Mouse (Mus musculus): Measurements from ENCODE around the gene Cd81. TPM values are rescaled to one million over a fixed set of nuclear protein-coding genes. Genes with fewer than 3 reads are reported as not detected.

The Cd81 gene
- polyA plus RNA-seq, 1 experiment from 2014 or later, result 152 TPM

DNA sequence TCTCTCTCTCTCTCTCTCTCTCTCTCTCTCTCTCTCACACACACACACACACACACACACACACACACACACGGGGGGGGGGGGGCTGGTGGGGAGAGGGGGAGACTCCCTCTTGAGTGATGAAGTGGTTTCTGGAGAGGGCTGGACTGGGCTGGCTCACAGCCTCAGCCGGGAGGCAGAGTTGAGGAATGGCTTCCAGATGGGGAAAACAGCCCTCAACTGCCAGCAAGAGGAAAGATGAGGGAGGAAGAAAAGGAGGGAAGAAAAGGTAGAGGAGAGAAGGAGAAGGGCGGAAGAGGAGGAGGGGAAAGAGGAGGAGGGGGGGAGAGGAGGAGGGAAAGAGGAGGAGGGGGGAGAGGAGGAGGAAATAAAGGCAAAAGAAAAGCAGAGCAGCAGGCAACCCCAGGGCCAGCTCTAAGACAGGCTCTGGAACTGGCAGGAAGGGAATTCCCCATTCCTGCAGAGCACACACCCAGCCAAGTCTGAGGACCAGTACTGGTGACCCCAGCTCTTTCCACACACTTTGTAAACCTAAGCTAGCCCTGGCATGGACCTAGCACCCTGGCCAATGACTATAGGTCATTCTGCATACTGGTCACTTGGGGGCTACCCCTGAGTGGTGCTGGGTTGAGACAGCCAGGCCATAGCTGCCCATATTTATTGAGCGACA, 43.4 kb upstream of the Cd81 start:
- Histone ChIP-seq H3K36me3 (ENCODE audit: control insufficient read depth, insufficient read depth) (no peaks in the 10 kb centered on the region; the same call in 1 of the 2 replicates), H3K27ac (ENCODE audit: low read length) (peak overlapping the region; percentile 99), H3K9ac (ENCODE audit: low read depth, low read length) (peak overlapping the region; percentile 88), H3K4me2 (ENCODE audit: low read depth, low read length) (peak overlapping the region; percentile 86), H3K4me1 (ENCODE audit: control insufficient read depth, low read depth, low read length) (peaks cover 35% of the 10 kb centered on the region), H3K27me3 (ENCODE audit: control insufficient read depth, insufficient read depth, low read depth, low read length) (no peaks in the 10 kb centered on the region), H3K4me3 (ENCODE audit: low read depth, low read length) (peak overlapping the region; percentile 68), H3K9me3 (replicated peaks; ENCODE audit: control insufficient read depth, low read length) (no peaks in the 10 kb centered on the region)
- 49% methylated on average over 4 of the region's 4 CpGs for WGBS (ENCODE audit: insufficient replicate concordance)
- ATAC-seq (ENCODE audit: low read depth), result no peak

DNA sequence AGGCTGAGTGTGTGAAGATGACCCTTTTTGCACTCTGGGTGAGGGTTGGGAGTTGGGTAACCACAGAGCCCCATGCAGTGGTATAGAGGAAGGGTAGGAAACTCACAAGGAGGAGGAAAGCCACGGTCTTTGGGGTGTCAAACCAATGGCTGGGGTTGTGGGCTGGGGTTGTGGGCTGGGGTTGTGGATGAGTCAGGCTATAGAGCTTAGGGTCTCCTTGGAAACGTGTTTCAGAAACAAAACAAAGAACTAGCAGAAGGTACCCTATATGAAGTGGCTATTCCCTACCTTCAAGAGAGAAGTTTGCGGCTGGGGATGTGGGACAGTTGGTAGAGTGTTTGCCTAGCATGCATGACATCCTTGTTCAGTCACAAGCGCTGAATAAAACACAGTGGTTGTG, 42.5 kb upstream of the Cd81 start:
- H3K9ac ChIP-seq (ENCODE audit: low read depth, low read length), result no peak overlapping the region
- H3K4me2 ChIP-seq (ENCODE audit: low read depth, low read length), result no peak overlapping the region
- H3K27me3 ChIP-seq (ENCODE audit: control insufficient read depth, insufficient read depth, low read depth, low read length), result no peaks in the 10 kb centered on the region
- no peak overlapping the region for H3K27ac ChIP-seq (ENCODE audit: low read length)
- H3K4me1 ChIP-seq (ENCODE audit: control insufficient read depth, low read depth, low read length), result peaks cover 27% of the 10 kb centered on the region
- no peak overlapping the region for H3K4me3 ChIP-seq (ENCODE audit: low read depth, low read length)
- ATAC-seq (ENCODE audit: low read depth), result no peak
- no peaks in the 10 kb centered on the region; the same call in 1 of the 2 replicates for H3K36me3 ChIP-seq (ENCODE audit: control insufficient read depth, insufficient read depth)
- 61% methylated on average over 4 of the region's 4 CpGs for WGBS (ENCODE audit: insufficient replicate concordance)
- no peaks in the 10 kb centered on the region for H3K9me3 ChIP-seq (replicated peaks; ENCODE audit: control insufficient read depth, low read length)

DNA sequence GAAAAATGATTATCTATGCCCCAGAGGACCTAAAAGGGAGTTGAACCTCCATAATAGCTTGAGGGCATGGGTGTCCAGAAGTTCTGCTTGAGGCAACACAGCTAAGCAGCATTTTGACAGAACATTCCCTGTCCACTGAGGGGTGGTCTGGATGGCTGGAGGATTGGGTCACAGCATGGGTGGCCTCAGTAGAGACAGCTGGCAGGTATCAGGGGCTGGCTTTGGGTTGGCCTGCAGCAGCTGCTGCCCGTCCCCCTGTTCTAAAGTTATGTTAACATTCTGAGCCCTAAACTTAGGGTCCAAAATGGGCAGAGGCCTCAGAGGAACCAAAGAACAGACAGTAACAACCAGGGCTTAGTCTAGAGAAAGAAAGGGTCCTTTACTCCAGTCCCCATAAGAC, 41.3 kb upstream of the Cd81 start:
- Histone ChIP-seq H3K4me3 (ENCODE audit: low read depth, low read length) (no peak overlapping the region), H3K9me3 (replicated peaks; ENCODE audit: control insufficient read depth, low read length) (no peaks in the 10 kb centered on the region), H3K27ac (ENCODE audit: low read length) (no peak overlapping the region; the same call in 1 of the 2 replicates), H3K4me2 (ENCODE audit: low read depth, low read length) (no peak overlapping the region), H3K36me3 (ENCODE audit: control insufficient read depth, insufficient read depth) (no peaks in the 10 kb centered on the region; the same call in 1 of the 2 replicates), H3K27me3 (ENCODE audit: control insufficient read depth, insufficient read depth, low read depth, low read length) (no peaks in the 10 kb centered on the region), H3K9ac (ENCODE audit: low read depth, low read length) (no peak overlapping the region), H3K4me1 (ENCODE audit: control insufficient read depth, low read depth, low read length) (peaks cover 28% of the 10 kb centered on the region)
- 88% methylated on average over 1 of the region's 1 CpGs for WGBS (ENCODE audit: insufficient replicate concordance)
- ATAC-seq (ENCODE audit: low read depth), result no peak

- no peaks in the 10 kb centered on the region; the same call in 1 of the 2 replicates for H3K36me3 ChIP-seq (ENCODE audit: control insufficient read depth, insufficient read depth)
- no peak overlapping the region for H3K4me3 ChIP-seq (ENCODE audit: low read depth, low read length)
- no peak overlapping the region for H3K27ac ChIP-seq (ENCODE audit: low read length)
- no peak overlapping the region for H3K9ac ChIP-seq (ENCODE audit: low read depth, low read length)
- WGBS (ENCODE audit: insufficient replicate concordance), result 70% methylated on average over 5 of the region's 5 CpGs
- no peaks in the 10 kb centered on the region for H3K27me3 ChIP-seq (ENCODE audit: control insufficient read depth, insufficient read depth, low read depth, low read length)
- no peak overlapping the region for H3K4me2 ChIP-seq (ENCODE audit: low read depth, low read length)
- H3K4me1 ChIP-seq (ENCODE audit: control insufficient read depth, low read depth, low read length), result peaks cover 30% of the 10 kb centered on the region
- no peak for ATAC-seq (ENCODE audit: low read depth)
- no peaks in the 10 kb centered on the region for H3K9me3 ChIP-seq (replicated peaks; ENCODE audit: control insufficient read depth, low read length)
Observed at GRCm38 (mm10) chr7:143012230-143012875, 40.2 kb upstream of the Cd81 start.

GRCm38 (mm10) chr7:143013420-143014178, 38.9 kb upstream of the Cd81 start:
- no peak overlapping the region for H3K9ac ChIP-seq (ENCODE audit: low read depth, low read length)
- ATAC-seq (ENCODE audit: low read depth), result no peak
- H3K27ac ChIP-seq (ENCODE audit: low read length), result no peak overlapping the region
- no peak overlapping the region for H3K4me3 ChIP-seq (ENCODE audit: low read depth, low read length)
- H3K27me3 ChIP-seq (ENCODE audit: control insufficient read depth, insufficient read depth, low read depth, low read length), result no peaks in the 10 kb centered on the region
- H3K4me2 ChIP-seq (ENCODE audit: low read depth, low read length), result no peak overlapping the region
- WGBS (ENCODE audit: insufficient replicate concordance), result 55% methylated on average over 8 of the region's 8 CpGs
- no peaks in the 10 kb centered on the region for H3K9me3 ChIP-seq (replicated peaks; ENCODE audit: control insufficient read depth, low read length)
- peaks cover 21% of the 10 kb centered on the region for H3K4me1 ChIP-seq (ENCODE audit: control insufficient read depth, low read depth, low read length)
- H3K36me3 ChIP-seq (ENCODE audit: control insufficient read depth, insufficient read depth), result no peaks in the 10 kb centered on the region; the same call in 1 of the 2 replicates

DNA sequence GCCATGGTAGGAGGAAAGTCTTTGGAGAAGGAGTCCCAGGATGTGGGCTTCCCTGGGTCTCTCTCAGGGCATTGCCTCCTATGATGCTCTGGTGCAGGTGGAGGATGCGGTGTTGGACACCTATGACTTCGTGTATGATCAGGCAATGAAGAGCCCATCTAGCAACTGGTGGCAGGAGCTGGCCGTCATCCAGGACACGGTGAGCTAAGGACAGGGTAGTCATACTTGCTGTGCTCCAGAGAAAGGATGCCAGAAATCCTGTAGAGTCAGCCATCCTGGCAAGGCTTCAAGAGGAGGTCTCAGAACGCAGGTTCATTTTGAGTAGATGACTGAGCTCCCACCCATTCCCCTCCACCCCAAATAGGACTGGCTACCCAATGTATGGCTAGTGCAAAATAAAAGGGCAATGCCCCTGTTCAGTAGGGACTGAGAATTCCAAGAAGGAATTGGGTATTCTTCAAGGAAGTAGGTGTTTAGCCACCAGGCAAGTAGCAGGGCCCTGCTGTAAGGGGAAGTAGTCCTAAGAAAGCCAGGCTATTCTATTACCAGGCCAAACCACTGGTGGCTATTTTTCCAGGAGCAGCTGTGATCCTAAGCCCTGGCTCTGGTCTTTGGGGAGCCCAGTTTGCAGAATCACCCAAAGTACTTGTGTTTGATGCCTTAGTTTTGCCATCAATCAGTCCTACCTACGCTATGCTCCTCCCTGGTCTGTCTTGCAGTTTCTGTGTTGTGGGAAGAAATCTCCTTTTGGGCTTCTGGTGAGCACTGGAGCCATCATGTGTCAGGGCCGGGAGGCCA, 37.5 kb upstream of the Cd81 start:
- Histone ChIP-seq H3K4me3 (ENCODE audit: low read depth, low read length) (no peak overlapping the region), H3K9ac (ENCODE audit: low read depth, low read length) (no peak overlapping the region), H3K27ac (ENCODE audit: low read length) (no peak overlapping the region), H3K27me3 (ENCODE audit: control insufficient read depth, insufficient read depth, low read depth, low read length) (no peaks in the 10 kb centered on the region), H3K4me2 (ENCODE audit: low read depth, low read length) (no peak overlapping the region), H3K4me1 (ENCODE audit: control insufficient read depth, low read depth, low read length) (peaks cover 8% of the 10 kb centered on the region), H3K36me3 (ENCODE audit: control insufficient read depth, insufficient read depth) (no peaks in the 10 kb centered on the region; the same call in 1 of the 2 replicates), H3K9me3 (replicated peaks; ENCODE audit: control insufficient read depth, low read length) (no peaks in the 10 kb centered on the region)
- WGBS (ENCODE audit: insufficient replicate concordance), result 77% methylated on average over 7 of the region's 7 CpGs
- ATAC-seq (ENCODE audit: low read depth), result no peak

DNA sequence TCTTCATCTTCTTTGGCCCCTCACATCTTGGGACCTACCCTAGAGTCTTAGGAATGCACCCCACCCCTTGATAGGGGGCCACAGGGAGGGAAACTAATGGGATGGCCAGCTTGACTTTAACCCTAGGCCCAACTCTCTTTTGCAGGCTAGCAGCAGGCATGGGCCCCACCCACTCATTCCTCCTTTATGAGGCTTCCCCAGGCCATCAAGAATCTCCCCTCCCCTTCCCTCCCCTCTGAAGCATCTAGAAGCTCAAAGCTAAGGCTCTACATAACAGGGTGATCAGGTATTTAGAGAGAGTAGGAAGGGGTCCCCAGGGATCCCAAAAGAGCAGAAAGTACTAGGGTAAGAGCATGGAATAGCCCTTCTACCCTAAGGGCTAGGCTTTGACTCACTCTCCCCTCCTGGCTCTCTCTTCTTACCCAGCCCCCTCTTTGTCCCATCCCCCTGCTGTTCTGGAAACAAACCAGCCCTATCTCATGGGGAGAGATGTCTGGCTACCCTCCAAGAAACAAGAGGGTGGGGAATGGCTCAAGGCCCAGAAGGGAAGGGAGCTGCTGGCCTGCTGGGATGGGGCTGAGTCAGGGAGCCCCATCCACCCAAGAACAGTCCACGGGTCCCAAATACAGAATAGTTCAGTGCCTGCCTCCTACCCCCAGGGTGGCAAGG, 36.6 kb upstream of the Cd81 start:
- Histone ChIP-seq H3K9ac (ENCODE audit: low read depth, low read length) (no peak overlapping the region), H3K4me1 (ENCODE audit: control insufficient read depth, low read depth, low read length) (peaks cover 8% of the 10 kb centered on the region)
- peak; percentile 30; the same call in 1 of the 2 replicates for ATAC-seq (ENCODE audit: low read depth)

GRCm38 (mm10) chr7:143016424-143017142, 36.0 kb upstream of the Cd81 start:
- H3K36me3 ChIP-seq (ENCODE audit: control insufficient read depth, insufficient read depth), result no peaks in the 10 kb centered on the region; the same call in 1 of the 2 replicates
- no peaks in the 10 kb centered on the region for H3K27me3 ChIP-seq (ENCODE audit: control insufficient read depth, insufficient read depth, low read depth, low read length)
- 72% methylated on average over 9 of the region's 9 CpGs for WGBS (ENCODE audit: insufficient replicate concordance)
- no peaks in the 10 kb centered on the region for H3K9me3 ChIP-seq (replicated peaks; ENCODE audit: control insufficient read depth, low read length)
- ATAC-seq (ENCODE audit: low read depth), result no peak
- peaks cover 8% of the 10 kb centered on the region for H3K4me1 ChIP-seq (ENCODE audit: control insufficient read depth, low read depth, low read length)
- H3K27ac ChIP-seq (ENCODE audit: low read length), result no peak overlapping the region
- H3K9ac ChIP-seq (ENCODE audit: low read depth, low read length), result no peak overlapping the region
- H3K4me3 ChIP-seq (ENCODE audit: low read depth, low read length), result no peak overlapping the region
- no peak overlapping the region for H3K4me2 ChIP-seq (ENCODE audit: low read depth, low read length)

More for the DNA sequence above, 36.6 kb upstream of the Cd81 start:
- Histone ChIP-seq H3K9me3 (replicated peaks; ENCODE audit: control insufficient read depth, low read length) (no peaks in the 10 kb centered on the region), H3K27me3 (ENCODE audit: control insufficient read depth, insufficient read depth, low read depth, low read length) (no peaks in the 10 kb centered on the region), H3K36me3 (ENCODE audit: control insufficient read depth, insufficient read depth) (no peaks in the 10 kb centered on the region; the same call in 1 of the 2 replicates), H3K4me3 (ENCODE audit: low read depth, low read length) (no peak overlapping the region), H3K4me2 (ENCODE audit: low read depth, low read length) (no peak overlapping the region), H3K27ac (ENCODE audit: low read length) (no peak overlapping the region)
- 63% methylated on average over 1 of the region's 1 CpGs for WGBS (ENCODE audit: insufficient replicate concordance)
